Mouse (Mus musculus) liver, adult 2 months (tissue): ENCODE measurements at regions not wholly inside any gene's neighbourhood (a gene's known extent, or its start where the extent isn't known, plus 50 kb on each side); places are given as distances from the start of the nearest gene placed in this dataset.

Source experiments
- CTCF ChIP-seq: fragments of 200-500 bp; IDR thresholded peaks from 2 replicates; pipeline ENCODE4 v1.5.1; 2011; ENCODE audit warnings: low read depth, low read length, control low read depth
- POLR2A ChIP-seq: fragments of 200-500 bp; IDR thresholded peaks from 2 replicates; pipeline ENCODE4 v1.6.1; 2011; ENCODE audit warnings: low read length, control low read depth; ENCODE audit not compliant: insufficient read depth; ENCODE audit errors: extremely low read depth

GRCm38 (mm10) chr2:116810116-116810515 is 68.4 kb upstream of the Tmco5 start:
- TF ChIP-seq POLR2A (no peak), CTCF (no peak)
